Comparison of ENCODE assay signal across 8 mouse cellular contexts in the genomic region with DNA sequence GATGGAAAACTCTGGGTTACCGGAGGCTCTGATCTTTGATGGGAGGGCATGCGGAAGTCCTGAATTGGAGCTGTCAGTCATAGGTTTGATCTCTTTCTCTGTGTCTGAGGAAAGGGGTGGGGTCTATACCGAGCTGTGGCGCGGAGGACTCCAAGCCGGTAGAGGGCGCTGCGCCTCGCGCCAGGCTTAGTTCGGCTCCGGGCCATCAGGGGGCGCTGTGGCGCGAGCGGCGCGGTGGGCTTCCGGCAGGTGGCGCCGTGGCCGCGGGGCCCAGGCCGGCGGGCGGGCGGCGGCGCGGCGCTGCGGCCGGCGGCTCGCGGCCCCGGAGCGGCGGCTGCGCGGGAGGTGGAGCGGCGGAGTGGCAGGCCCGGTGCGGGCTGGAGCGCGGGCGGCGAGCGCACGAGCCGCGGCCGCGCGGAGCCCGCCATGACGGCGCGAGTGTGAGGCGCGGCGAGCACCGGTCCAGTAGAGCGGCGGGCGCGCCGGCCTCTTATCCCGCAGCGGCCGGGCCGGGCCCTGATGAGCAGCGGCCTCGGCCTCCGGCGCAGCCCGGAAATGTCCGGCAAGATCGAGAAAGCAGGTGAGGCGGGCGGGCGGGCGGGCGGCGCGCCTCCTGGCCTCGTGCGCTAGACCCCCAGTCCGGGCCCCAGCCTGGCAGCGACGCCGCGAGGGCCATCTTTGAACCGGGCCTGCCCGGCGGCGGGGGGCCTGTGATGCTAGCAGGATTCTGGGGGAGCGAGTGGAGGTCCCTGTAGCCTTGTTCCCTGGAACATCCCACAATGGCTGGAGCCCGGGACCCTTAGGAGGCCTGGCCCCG. TPM values are rescaled to one million over a fixed set of nuclear protein-coding genes. Genes with fewer than 3 reads are reported as not detected.
A peak's percentile ranks its signal among the peaks of the same experiment; 100 is the strongest.
DNase-seq lines count a peak whose midpoint lies in the region; ATAC-seq and TF ChIP-seq lines count a peak whose summit lies in the region.

A gene (plus strand): TSS at position 237 of the 817 bp plus-strand sequence.

- TF ChIP-seq POLR2A in bone marrow, adult 2 months (IDR thresholded peaks at IDR 0.05; ENCODE audit: borderline replicate concordance, control insufficient read depth, low read depth, low read length): peak; percentile 54; the same call in 1 of the 2 replicates
- TF ChIP-seq POLR2A in limb, embryonic 14.5 days (IDR thresholded peaks at IDR 0.05; ENCODE audit: borderline replicate concordance, extremely low read depth, insufficient read depth, insufficient read length): no peak
- TF ChIP-seq POLR2A in spleen, adult 2 months (IDR thresholded peaks at IDR 0.05; ENCODE audit: low read depth, low read length): no peak

- H3K27me3 ChIP-seq in embryonic facial prominence, embryonic 15.5 days: no peaks in the 10 kb centered on the region
- no peaks in the 10 kb centered on the region for H3K27me3 ChIP-seq in limb, embryonic 14.5 days (ENCODE audit: control insufficient read depth, insufficient read depth, low read length)
- no peaks in the 10 kb centered on the region for H3K27me3 ChIP-seq in midbrain, embryonic 16.5 days (ENCODE audit: control insufficient read depth, insufficient read depth, low read depth, low read length)
- H3K27me3 ChIP-seq in spleen, adult 2 months (ENCODE audit: control insufficient read depth, insufficient read depth, low read length): no peaks in the 10 kb centered on the region

- H3K36me3 ChIP-seq in embryonic facial prominence, embryonic 15.5 days: no peaks in the 10 kb centered on the region
- H3K36me3 ChIP-seq in limb, embryonic 14.5 days (ENCODE audit: control insufficient read depth, insufficient read depth, low read length): no peaks in the 10 kb centered on the region
- no peaks in the 10 kb centered on the region for H3K36me3 ChIP-seq in midbrain, embryonic 16.5 days (ENCODE audit: control insufficient read depth, insufficient read depth, low read length)
- no peaks in the 10 kb centered on the region for H3K36me3 ChIP-seq in spleen, adult 2 months (ENCODE audit: control insufficient read depth, insufficient read depth, low read length)

- peak; percentile 75 for ATAC-seq in embryonic facial prominence, embryonic 15.5 days (ENCODE audit: insufficient number of reproducible peaks, low FRiP score, low TSS enrichment, low read depth)
- peak; percentile 83 for ATAC-seq in limb, embryonic 14.5 days (ENCODE audit: low FRiP score, low read depth)
- peak; percentile 88 for ATAC-seq in midbrain, embryonic 16.5 days

- H3K4me1 ChIP-seq in bone marrow, adult 2 months (ENCODE audit: control insufficient read depth, insufficient read depth, low read length): peaks cover 14% of the 10 kb centered on the region
- H3K4me1 ChIP-seq in embryonic facial prominence, embryonic 15.5 days: peaks cover 25% of the 10 kb centered on the region
- peaks cover 16% of the 10 kb centered on the region for H3K4me1 ChIP-seq in limb, embryonic 14.5 days (ENCODE audit: control insufficient read depth, insufficient read depth, low read length)
- peaks cover 14% of the 10 kb centered on the region for H3K4me1 ChIP-seq in midbrain, embryonic 16.5 days (ENCODE audit: control insufficient read depth, insufficient read depth, low read length)
- H3K4me1 ChIP-seq in spleen, adult 2 months (ENCODE audit: control insufficient read depth, insufficient read depth, insufficient read length): peaks cover 31% of the 10 kb centered on the region; the same call in 1 of the 2 replicates

- peak; percentile 100 for TF ChIP-seq CTCF in bone marrow, adult 2 months (IDR thresholded peaks at IDR 0.05; ENCODE audit: control insufficient read depth, insufficient read depth, low read length)
- TF ChIP-seq CTCF in spleen, adult 2 months (IDR thresholded peaks at IDR 0.05; ENCODE audit: extremely low read depth, insufficient read depth, insufficient read length, insufficient replicate concordance): peak; percentile 100

- peak within 1 kb of the TSS; percentile 59 for H3K4me2 ChIP-seq in embryonic facial prominence, embryonic 15.5 days (replicated peaks)
- peak within 1 kb of the TSS; percentile 82 for H3K4me2 ChIP-seq in limb, embryonic 14.5 days (replicated peaks; ENCODE audit: low read depth, low read length, severe bottlenecking)
- peak within 1 kb of the TSS; percentile 76 for H3K4me2 ChIP-seq in midbrain, embryonic 16.5 days (ENCODE audit: low read length)

- peak within 1 kb of the TSS; percentile 63 for H3K4me3 ChIP-seq in bone marrow, adult 2 months (replicated peaks; ENCODE audit: control insufficient read depth, low read depth, low read length)
- peak within 1 kb of the TSS; percentile 82 for H3K4me3 ChIP-seq in embryonic facial prominence, embryonic 15.5 days (replicated peaks)
- H3K4me3 ChIP-seq in limb, embryonic 14.5 days (replicated peaks; ENCODE audit: low read length): peak within 1 kb of the TSS; percentile 74
- peak within 1 kb of the TSS; percentile 84 for H3K4me3 ChIP-seq in midbrain, embryonic 16.5 days (ENCODE audit: low read depth, low read length)
- peak within 1 kb of the TSS; percentile 91 for H3K4me3 ChIP-seq in spleen, adult 2 months (ENCODE audit: extremely low read depth, insufficient read depth, insufficient read length)

- peak; percentile 89 for DNase-seq in A20 (ENCODE audit: low read depth, low spot score)
- DNase-seq in heart, adult 9 months (ENCODE audit: low spot score in 2 of 2): peak; percentile 75 to 83
- DNase-seq in kidney, adult 9 months: peak; percentile 80
- DNase-seq in limb, embryonic 14.5 days (ENCODE audit: low spot score): peak; percentile 44
- DNase-seq in spleen, adult 2 months (ENCODE audit: low read depth in 1 of 2, low spot score in 2 of 2): peak; percentile 71 to 73

- 6% methylated on average over 96 of the region's 101 CpGs for WGBS in bone marrow, adult 2 months
- WGBS in embryonic facial prominence, embryonic 15.5 days: under 1% methylated on average over 72 of the region's 101 CpGs
- WGBS in limb, embryonic 14.5 days: under 1% methylated on average over 27 of the region's 101 CpGs
- under 1% methylated on average over 68 of the region's 101 CpGs for WGBS in midbrain, embryonic 16.5 days
- 5% methylated on average over 96 of the region's 101 CpGs for WGBS in spleen, adult 2 months

- H3K9me3 ChIP-seq in embryonic facial prominence, embryonic 15.5 days (replicated peaks): no peaks in the 10 kb centered on the region
- H3K9me3 ChIP-seq in limb, embryonic 14.5 days (ENCODE audit: control insufficient read depth, low read length): no peaks in the 10 kb centered on the region
- H3K9me3 ChIP-seq in midbrain, embryonic 16.5 days (replicated peaks; ENCODE audit: control insufficient read depth, low read length, poor library complexity, severe bottlenecking): no peaks in the 10 kb centered on the region

- H3K9ac ChIP-seq in embryonic facial prominence, embryonic 15.5 days: peak within 1 kb of the TSS; percentile 76
- peak within 1 kb of the TSS; percentile 95 for H3K9ac ChIP-seq in limb, embryonic 14.5 days (ENCODE audit: low read depth, low read length, severe bottlenecking)
- H3K9ac ChIP-seq in midbrain, embryonic 16.5 days (ENCODE audit: low read depth, low read length): peak within 1 kb of the TSS; percentile 93

- H3K27ac ChIP-seq in bone marrow, adult 2 months (ENCODE audit: control insufficient read depth, insufficient read depth, low read depth, low read length, poor library complexity): peak within 1 kb of the TSS; percentile 77; the same call in 1 of the 2 replicates
- H3K27ac ChIP-seq in embryonic facial prominence, embryonic 15.5 days (replicated peaks): peak within 1 kb of the TSS; percentile 83
- H3K27ac ChIP-seq in limb, embryonic 14.5 days (replicated peaks; ENCODE audit: low read depth, low read length): peak within 1 kb of the TSS; percentile 85
- H3K27ac ChIP-seq in midbrain, embryonic 16.5 days (ENCODE audit: low read length): peak within 1 kb of the TSS; percentile 87
- H3K27ac ChIP-seq in spleen, adult 2 months (ENCODE audit: insufficient read depth, low read length): peak within 1 kb of the TSS; percentile 93

RNA-seq across cellular contexts. Expression of the gene that starts here (rescaled TPM):
- 17.6 and 23.4 TPM in 2 replicates for polyA plus RNA-seq in bone marrow, adult 2 months (2011; ENCODE audit: insufficient read depth, insufficient read length, low replicate concordance, missing spikeins)
- polyA plus RNA-seq in embryonic facial prominence, embryonic 15.5 days (2015; fragmentation: Nextera tagmentation; extraction: Ambion mirVana): 17.0 and 18.6 TPM in 2 replicates
- 51.1 and 61.1 TPM in 2 replicates for polyA plus RNA-seq in limb, embryonic 14.5 days (2012; rRNA removed)
- polyA plus RNA-seq in limb, embryonic 14.5 days (2014; fragmentation: Nextera tagmentation; extraction: Ambion mirVana): 20.8 and 23.0 TPM in 2 replicates
- 18.1 and 18.7 TPM in 2 replicates for polyA plus RNA-seq in midbrain, embryonic 16.5 days (2015; fragmentation: Nextera tagmentation; extraction: Ambion mirVana)
- 75.1 and 95.9 TPM in 2 replicates for polyA plus RNA-seq in spleen, adult 2 months (2012; rRNA removed)

Comparison
In these comparisons a context has a peak if more than half of its experiments do, and no peak if none do; other contexts are left out.
1. Peak in every context shown above with its lines: DNase-seq, ATAC-seq, H3K4me3 ChIP-seq and H3K27ac ChIP-seq.